Mouse (Mus musculus) olfactory bulb, adult 2 months (tissue): ENCODE data around the gene Ccdc120.

Source experiments
- CTCF ChIP-seq: fragments of 200-500 bp; IDR thresholded peaks from 2 replicates; pipeline ENCODE4 v1.5.1; 2012; ENCODE audit warnings: low read depth, mild to moderate bottlenecking, low read length, moderate library complexity; ENCODE audit not compliant: insufficient read depth
- POLR2A ChIP-seq: fragments of 200-500 bp; IDR thresholded peaks from 2 replicates; pipeline ENCODE4 v1.6.1; 2012; ENCODE audit warnings: mild to moderate bottlenecking, low read depth, low read length, moderate library complexity; ENCODE audit not compliant: insufficient read depth

DNA sequence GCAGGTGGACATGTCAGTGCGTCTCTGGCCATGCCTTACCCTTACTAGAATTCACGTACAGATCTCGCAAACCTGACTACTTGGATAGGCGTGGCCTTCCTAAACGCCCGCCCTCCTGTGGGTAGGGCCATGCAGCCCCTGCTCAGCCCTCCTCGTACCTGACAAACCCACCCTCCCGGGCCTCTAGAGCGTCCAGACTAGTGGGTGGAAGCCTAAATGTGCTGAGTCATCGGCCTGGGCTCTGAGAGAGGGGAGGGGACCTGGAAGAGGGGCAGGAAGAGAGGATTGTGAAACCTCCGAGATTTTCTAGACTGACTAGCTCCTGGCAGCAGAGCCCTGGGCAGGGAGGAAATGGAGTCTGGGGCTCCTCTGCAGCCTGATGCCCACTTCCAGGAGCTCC, 15.1 kb upstream of the Ccdc120 start:
- no peak for TF ChIP-seq CTCF
- TF ChIP-seq POLR2A = no peak
